Mouse (Mus musculus) lung, postnatal 36 days (tissue): ENCODE measurements around the gene Kif1b.

ENCODE experiments used
- DNase-seq: peaks from one replicate; pipeline ENCODE4 v3.0.0; 2022; ENCODE audit warnings: mixed read lengths

Gene Kif1b

DNA sequence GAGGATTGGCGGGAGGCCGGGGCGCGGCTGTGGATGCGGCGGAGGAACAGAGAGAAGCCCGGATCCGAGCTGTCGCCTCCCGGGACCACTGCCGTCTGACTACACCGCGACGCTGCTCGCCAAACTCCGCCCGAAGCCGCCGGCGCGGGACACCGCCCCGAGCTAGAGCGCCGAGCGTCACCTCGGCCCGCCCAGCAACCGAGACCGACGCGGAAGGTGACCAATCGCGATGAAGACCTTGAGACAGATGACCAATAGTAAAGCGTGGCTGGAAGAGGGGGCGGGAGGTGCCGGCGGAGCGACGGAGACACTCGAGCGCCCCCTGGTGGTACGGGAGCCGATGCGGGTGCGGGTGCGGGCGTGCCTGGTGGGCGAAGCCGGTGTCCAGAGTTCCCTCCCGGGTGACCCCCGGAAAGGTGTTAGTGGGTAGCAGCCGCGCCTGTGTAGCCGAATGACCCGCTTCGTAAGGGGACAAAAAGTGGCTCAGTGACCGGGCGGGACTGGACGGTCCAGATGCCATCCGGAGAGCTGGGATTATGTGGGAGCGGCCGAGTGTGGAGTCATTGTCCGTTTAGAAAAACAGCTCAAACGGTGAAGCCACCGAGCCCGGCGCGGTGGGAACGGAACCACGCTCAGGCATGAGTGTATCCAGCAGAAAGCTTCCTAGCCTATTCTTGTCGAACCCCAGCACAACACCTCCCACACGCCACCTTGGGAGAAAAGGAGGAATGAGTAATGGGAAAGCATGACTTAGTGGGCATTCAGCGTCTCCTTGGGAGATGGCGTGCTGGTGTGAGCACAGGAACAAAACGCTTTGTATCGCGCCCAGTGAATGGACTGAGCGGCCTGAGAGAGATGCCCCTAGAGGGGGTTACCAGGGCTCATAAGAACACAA lies at the start of gene Kif1b:
TSS of gene Kif1b (minus strand) at position 98 of the 895 bp plus-strand sequence.
- peak; percentile 98 for DNase-seq

DNA sequence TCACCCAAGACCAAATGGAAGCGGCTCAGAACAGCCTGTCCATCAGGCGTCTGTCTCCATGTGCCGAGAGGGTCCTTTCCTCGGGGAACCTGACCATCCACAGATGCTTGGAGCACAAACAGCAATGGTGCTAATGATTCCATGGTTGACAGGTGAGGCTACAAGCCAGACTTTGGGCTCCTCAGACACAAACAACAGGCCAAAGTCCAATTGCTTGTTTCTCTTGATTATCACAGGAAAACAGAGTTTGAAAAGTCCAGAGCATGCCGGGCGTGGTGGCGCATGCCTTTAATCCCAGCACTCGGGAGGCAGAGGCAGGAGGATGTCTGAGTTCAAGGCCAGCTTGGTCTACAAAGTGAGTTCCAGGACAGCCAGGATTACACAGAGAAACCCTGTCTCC lies 47.2 kb upstream of the Kif1b start:
- DNase-seq: no peak

DNA sequence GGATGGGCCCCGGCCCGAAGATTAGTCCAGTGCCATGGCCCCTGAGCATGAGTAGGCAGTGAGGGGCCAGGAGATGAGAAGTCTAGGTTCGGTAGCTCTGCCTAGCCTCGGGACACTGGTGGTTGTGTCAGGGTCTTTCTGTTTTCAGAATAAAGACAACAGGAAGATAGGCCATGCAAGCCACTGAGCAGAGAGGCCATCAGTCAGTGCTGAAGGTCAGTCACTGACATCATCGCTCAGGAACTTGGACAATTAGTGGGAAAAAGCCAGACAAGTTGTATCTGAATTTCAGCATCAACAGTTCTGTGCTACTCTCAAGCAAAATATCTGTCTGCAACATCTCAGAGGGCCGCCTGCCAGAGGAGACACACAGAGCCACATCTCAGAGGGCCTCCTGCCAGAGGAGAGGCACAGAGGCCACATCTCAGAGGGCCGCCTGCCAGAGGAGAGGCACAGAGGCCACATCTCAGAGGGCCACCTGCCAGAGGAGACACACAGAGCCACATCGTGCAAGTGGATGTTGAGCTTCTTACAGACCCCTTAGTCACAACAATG lies 44.2 kb upstream of the Kif1b start:
- no peak for DNase-seq

DNA sequence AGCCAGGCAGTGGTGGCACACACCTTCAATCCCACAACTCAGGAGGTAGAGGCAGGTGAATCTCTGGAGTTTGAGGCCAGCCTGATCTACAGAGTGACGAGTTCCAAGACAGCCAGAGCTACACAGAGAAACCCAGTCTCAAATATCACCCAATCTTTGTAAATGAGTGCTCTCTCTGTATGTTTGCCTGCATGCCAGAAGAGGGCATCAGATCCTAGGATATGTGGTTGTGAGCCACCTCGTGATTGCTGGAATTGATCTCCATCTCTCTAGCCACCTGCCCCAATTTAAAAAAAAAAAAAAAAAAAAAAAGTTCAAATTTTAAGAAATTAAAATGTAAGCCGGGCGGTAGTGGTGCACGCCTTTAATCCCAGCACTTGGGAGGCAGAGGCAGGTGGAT lies 41.5 kb upstream of the Kif1b start:
- DNase-seq: no peak

DNA sequence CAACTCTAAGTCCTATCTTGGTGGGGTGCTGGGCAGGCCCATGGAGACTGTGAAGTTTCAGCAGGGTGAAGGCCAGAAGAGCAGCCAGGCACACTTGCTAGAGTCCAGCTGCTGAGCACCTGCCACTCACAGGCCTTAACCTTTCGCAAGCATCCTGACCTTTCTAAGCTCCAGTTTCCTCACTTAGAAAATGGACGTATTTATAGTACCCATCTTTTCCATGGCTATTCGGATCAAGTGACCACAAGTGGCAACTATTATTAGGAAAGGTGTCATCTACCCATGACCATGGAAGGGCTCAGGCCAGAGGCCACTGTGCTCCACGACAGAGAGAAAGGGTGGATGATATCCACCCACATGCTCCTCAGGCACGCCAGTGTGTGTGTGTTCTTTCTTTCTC lies 38.4 kb upstream of the Kif1b start:
- DNase-seq: no peak

DNA sequence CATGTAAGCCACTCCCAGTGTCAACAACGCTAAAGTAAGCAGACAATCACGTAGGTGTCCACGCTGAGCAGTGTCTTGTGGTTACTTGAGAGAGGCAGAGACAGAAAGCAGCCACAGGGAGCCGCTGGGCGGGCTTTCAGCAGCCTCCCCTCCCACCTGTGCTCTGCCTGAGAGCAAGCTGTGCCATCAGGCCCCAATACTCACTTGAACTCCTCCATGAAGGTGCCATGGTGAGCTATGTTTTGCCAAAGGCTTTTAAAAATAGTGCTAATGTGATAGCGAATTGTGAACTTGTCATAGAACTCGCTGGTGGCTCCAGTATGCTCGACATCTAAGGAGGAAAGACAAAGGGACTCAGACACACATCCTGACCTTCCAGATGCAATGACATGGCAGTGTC lies 36.8 kb upstream of the Kif1b start:
- no peak for DNase-seq

DNA sequence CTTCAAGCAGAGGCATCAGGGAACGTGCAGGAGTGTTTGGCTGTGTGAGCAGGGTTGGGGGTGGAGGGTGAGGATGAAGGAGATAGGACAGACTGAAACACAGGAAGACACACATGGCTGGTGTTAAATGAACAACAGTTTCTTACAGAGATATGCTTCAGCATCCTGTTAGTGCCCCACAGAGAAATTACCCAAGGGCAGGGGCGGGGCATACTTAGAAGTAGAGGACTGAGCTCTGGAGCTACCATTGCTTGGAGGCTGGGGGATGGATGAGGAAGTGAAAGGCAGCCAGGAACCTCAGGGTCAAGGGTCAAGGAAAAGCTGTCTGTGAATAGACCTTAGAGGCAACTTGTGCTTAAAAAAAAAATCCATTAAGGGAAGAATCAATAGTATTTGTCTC lies 33.2 kb upstream of the Kif1b start:
- peak; percentile 43 for DNase-seq

DNA sequence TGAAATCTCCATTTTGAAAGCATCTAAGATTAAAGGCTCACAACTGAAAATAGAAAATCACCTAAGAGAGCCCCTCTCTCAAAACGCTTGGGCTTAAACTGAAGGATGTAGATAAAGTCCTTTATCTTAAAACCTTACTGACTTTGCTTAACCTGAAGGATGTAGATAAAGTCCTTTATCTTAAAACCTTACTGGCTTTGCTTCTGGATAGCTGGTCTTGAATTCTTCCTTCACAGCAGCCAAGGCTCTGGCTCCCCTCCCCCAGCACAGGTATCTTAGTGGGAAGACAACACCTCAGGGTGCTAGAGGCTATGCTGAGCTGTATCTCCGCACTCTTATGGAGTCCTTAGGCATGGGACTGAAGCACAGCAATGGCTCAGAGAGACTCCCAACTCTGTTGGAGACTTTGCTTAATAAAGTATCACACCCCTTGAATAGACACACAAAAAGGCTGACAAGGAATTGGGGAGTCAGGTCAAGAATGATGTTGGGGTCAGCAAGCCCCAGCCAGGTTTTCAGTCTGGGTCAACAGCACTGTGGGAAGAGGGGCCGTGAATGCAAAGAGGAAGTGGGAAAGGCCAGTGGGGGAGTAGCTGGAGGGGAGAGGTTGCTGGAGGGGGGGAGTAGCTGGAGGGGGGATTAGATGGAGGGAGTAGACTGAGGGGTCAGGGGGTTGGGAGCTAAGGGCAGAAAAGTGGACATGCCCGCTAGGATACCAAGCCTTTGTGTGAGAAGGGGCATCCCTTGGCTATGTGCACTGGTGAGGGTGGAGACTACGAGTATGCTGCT lies 32.1 kb upstream of the Kif1b start:
- DNase-seq: no peak

DNA sequence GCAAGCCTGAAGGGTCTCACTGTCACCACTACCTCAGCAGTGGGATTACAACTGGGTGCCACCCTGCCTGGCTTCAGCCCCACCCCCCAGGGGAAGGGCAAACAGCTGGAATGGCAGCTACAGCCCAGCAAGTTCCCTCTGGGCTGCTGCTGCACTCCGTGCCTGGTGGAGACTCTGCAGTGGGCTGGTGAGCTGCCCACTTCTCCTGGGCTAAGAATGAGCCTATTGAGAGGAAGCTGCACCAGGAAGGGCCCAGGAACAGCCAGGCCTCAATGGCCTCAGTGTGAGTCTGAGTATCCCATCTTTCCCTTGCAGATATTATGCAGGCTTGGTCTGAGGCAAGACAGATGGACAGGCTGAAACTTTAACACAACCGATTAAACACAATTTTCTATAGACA lies 30.6 kb upstream of the Kif1b start:
- DNase-seq: no peak

DNA sequence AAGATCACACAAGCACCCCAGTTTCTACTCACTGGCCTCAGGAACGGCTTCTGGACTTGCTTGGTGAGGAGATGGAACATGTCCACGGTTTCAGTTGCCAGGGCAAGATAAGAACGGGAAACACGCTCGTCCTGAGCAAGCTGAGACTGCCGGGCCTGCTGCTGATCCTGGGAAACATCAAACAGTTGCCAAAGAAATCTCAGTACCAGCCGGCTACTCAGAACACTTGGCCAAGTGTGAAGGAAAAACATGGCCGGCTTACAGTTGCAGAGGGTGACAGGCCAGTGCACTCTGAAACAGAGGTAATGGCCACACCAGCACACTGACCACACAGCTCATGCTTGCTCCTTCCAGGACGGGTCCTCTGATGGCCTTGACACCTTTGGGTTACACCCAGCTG lies 29.9 kb upstream of the Kif1b start:
- no peak for DNase-seq

DNA sequence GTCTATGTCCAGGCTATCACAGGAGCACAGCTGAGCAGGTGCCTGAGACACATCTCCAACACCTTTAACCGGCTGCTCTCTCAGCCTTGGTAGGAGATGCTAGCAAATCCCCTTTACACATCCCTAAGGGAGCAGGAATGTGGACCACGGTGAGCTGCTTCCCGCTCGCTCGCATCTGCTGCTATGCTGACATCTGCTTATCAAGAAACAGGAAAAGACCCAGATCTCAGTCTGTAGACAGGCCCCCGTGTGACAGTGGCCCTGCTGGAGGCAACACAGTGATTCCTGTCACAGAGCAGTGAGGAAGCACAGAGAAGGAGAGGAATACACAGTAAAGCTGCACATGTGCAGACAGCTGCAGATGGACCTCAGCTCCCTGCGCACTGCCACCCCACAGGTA lies 28.8 kb upstream of the Kif1b start:
- no peak for DNase-seq

DNA sequence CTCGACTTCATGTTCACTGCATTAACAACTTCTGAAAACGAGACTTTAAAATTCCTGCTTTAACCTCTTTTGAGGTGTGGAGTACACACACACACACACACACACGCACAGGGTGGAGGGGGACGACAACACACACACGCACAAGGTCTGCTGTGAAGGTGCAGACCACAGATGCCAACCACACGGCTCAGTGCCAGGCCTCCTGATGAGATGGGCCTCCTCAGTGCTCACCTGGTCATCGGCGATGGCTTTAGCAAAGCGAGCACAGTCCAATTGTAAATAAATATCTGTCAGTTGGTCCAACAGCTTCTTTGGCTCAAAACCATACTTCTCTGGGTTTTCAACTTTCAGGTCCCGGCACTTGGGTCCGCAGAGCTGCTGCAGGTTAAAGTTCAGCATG lies 27.4 kb upstream of the Kif1b start:
- DNase-seq: no peak

DNA sequence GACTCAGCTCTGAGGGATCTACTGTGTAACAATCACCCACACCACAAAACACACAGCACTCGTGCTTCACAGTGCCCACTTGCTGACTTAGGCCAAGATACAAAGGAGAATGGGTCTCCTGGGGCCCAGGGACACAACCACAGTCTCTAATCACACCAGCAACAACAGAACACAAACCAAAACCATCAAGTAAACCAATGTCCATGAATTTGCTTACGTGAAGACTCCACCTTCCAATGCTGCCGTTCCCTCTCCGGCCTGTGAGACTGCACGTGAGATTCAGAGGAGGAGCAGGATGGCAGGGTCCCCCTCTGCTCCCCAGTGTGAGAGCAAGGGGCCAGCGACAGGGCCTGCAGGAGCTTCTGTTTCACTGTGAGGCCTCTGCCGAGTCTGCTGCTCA lies 25.2 kb upstream of the Kif1b start:
- DNase-seq: no peak

DNA sequence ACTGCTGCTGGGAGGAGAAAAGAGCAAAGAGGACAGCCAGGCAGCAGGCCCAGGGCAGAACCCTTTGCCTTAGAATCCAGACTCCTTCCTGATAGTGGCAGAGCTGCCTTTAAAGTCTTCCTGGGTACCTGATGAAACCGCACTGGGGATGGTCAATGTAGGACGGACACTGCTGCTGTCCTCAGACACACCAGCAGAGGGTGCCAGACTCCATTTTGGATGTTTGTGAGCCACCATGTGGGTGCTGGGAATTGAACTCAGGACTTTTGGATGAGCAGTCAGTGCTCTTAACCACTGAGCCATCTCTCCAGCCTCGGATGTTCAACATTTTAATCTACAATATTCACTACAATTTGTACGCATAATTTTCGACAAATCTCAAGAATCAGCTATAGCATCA lies 23.0 kb upstream of the Kif1b start:
- no peak for DNase-seq

DNA sequence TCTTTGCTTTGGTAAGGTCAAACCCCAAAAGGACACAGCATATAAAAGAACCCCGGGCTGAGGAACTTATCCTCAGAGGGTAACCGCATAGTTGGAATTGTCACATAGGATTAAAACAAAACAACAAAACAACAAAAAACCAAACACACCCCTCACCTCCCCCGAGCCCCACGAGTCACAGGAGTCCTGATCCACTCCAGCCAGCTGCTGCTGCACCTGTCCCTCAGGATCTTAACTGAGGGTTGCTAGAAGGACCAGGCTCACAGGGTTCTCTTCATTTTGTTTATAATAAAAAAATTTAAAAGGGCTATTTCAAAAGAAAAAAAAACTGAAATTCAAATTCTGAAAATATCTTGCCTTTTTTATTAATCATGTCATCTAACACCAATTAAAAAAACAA lies 21.2 kb upstream of the Kif1b start:
- no peak for DNase-seq

DNA sequence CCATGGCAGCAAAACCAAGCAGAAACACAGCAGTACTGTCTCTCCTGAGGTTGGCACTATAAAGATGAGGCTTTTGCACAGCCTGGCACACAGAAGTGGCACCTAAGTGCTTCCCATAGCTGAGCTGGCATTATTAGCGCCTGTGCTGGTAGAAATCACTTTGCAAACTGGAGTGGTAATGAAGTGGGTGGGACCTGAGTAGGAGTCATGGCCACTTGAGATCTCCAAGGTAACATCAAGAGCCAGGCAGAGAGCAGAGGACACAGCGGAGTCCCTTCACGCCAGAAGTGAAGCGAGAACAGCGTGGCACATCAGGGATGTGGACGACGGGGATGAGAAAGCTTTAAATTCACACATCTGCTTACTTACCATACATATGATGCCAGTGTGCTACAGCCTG lies 19.8 kb upstream of the Kif1b start:
- peak; percentile 71 for DNase-seq

DNA sequence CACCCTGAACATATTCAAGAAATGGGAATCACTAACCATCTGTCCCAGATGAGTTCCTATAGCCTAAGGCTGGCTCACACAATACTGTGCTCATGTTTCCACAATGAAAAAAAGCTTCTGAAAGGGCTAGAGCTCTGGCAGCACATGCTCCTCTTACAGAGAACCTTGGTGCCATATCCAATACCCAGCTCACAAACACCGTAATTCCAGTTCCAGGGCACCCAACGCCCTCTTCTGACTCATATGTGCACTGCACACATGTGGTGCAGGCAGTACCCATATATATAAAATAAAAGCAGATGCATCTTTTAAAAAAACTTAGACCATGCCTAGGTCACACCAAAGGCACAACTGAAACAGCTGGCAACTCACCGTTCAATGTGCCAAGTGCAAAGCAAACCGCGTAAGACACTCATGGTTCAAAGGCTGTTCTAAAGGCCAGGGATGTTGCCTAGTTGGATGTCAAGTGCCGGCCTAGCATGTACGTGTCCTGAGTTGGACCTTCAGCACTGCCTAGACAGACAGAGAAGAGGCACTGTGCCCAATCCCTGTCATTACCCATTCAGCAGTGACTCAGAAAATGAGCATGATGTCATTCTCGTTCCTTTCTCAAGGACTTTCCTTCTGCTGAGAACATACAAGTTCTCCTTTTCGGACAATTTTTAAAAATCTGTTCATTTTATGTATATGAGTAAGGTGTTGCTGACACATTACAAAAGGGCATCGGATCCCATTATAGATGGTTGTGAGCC lies 18.1 kb upstream of the Kif1b start:
- no peak for DNase-seq

DNA sequence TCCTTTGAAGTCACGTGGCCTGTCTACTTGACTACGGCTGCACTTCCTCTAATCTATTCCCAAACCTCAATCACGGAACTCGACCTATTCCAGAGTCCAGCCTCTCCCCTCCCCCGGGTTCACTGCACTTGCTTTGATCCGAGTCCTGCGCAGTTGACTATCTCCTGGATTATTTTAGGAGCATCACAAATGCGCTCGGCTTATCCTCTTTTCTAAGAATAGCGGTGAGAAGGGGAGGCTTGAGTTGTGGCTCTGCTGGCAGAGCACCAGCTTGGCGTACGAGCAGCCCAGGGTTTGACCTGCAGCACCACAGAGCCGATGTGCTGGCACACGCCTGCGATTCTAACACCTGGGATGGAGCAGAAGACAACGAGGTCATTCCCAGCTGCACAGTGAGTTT lies 16.2 kb upstream of the Kif1b start:
- no peak for DNase-seq

DNA sequence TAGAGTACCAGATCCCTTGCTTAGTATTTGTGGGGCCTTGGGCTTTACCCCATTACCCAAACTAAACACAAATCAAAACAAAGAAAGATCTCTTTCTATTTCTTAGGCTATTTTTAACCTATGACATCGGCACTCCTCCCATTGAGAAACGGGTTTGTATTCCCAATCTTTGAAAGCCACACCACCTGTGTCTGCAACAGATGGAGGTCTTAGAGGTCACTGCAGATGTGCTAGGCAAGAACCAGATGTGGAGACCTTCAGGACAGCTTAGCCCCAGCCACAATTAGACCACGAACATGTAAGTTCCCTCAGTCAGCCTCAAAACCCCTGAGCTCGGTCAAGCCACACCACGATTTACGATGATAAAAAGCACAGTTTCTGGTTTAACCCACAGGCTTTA lies 15.2 kb upstream of the Kif1b start:
- no peak for DNase-seq

DNA sequence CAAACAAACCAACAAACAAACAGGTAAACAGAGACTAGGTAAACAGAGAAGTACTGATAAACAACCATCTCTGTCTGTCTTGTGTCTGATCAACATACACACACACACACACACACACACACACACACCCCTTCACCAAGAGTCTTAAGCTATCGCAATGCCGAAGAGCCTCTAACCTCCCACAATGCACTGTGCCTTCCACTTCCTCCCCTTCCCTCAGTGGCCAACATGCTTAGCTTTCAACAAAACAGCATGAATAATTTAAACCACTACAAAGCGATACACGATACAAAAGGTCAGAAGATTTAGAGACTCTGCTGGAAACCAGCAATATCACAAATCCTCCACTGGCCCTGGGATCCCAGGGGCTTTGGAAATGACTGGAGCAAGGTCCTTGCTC lies 14.8 kb upstream of the Kif1b start:
- DNase-seq: no peak

DNA sequence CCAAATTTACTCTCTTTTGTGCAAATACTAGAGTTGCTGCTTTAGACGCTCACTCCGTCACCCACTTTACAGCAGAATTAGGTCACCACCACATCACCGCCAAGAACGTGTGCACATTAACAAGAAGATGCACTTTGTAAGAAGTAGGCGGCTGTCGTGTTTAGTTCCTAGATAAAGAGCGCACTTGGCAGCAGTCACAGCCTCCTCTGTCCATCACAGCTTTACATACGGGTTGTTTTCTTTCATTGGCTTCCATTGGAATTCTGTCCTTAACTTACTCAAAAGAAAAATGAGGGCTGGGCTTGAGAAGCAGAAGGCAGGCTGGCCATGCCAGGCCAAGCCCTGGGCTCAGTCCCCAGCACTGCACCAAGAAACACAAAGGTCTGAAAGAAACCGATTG lies 11.6 kb upstream of the Kif1b start:
- DNase-seq: no peak

DNA sequence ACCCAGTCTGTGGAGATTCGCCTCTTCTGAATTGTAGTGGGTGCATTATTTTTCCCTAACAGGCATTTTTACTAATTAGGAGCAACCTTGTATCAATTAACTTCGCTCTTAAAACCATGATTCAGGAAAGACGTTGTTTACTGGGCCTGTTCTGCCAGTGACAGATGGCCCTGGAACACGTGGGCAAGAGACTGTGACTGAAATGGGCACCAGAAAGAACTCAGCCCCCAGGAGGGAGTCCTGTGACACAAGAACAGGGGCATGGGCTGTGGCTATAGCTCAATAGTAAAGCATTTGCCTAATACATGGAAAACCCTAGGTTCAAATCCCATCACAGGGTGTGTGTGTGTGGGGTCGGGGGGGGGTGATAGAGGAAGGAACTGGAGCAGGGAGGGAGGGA lies 9.9 kb upstream of the Kif1b start:
- DNase-seq: no peak

DNA sequence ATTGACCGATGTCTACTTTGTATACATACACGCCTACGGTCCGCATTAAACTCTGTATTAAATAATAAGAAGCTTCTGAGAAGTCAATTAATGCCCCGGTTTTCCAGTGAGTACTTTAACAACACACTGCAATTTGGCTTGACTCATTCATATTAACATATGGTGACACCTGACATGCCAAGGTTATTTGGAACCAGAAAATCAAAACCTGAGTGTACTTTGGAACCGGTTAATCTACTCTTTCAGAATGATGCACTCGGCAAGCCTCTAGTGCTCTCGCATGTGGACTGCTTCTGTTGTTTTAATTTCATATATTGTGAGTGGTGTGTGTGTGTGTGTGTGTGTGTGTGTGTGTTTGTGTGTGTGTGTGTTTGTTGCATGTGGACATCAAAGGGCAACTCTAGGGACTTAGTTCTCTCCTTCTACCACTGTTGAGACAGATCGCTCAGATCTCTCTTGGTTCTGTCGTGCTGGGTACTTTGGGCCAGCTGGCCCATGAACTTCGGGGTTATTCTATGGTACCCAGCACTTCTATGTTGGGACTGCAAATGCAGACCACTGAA lies 6.9 kb upstream of the Kif1b start:
- peak; percentile 38 for DNase-seq
